Mouse (Mus musculus) G1E (cell line): ENCODE measurements at regions not wholly inside any gene's neighbourhood (a gene's known extent, or its start where the extent isn't known, plus 50 kb on each side); places are given as distances from the start of the nearest gene placed in this dataset.
A peak's percentile ranks its signal among the peaks of the same experiment; 100 is the strongest.

Source experiments
- ATAC-seq: 2 replicates; pipeline ENCODE4 v1.8.0; 2016; ENCODE audit warnings: mild to moderate bottlenecking; ENCODE audit not compliant: insufficient number of reproducible peaks, poor library complexity, low FRiP score, severe bottlenecking; ENCODE audit errors: extremely low read depth
- DNase-seq: peaks from one replicate; pipeline ENCODE4 v3.0.0; 2012; ENCODE audit warnings: low spot score
- H3K27me3 ChIP-seq: 2 replicates; pipeline ENCODE4 v1.6.1; 2012; ENCODE audit warnings: mild to moderate bottlenecking, low read length, inconsistent platforms; ENCODE audit not compliant: insufficient read depth
- H3K36me3 ChIP-seq: replicated peaks from 2 replicates; pipeline ENCODE3; 2012; ENCODE audit warnings: mild to moderate bottlenecking, inconsistent platforms
- H3K4me1 ChIP-seq: 2 replicates; pipeline ENCODE4 v1.6.1; 2012; ENCODE audit warnings: low read depth, low read length, inconsistent platforms, mixed read lengths; ENCODE audit not compliant: insufficient read depth
- H3K4me3 ChIP-seq: 2 replicates; pipeline ENCODE4 v1.5.1; 2012; ENCODE audit warnings: low read depth, mild to moderate bottlenecking, inconsistent platforms, low read length, moderate library complexity, mixed read lengths
- H3K9me3 ChIP-seq: replicated peaks from 2 replicates; pipeline ENCODE4 v1.6.1; 2012; ENCODE audit warnings: inconsistent platforms
- CTCF ChIP-seq: IDR thresholded peaks from 2 replicates; pipeline ENCODE4 v1.5.1; 2012; ENCODE audit warnings: low read depth, low read length, inconsistent platforms, mixed read lengths
- GATA1 ChIP-seq: IDR thresholded peaks from 2 replicates; pipeline ENCODE4 v1.6.1; 2012; ENCODE audit warnings: borderline replicate concordance, low read length, inconsistent platforms, mixed read lengths
- GATA2 ChIP-seq: IDR thresholded peaks from 2 replicates; pipeline ENCODE4 v1.6.1; 2012; ENCODE audit warnings: low read depth, low read length, inconsistent platforms, borderline replicate concordance
- POLR2AphosphoS5 ChIP-seq: IDR thresholded peaks from 2 replicates; pipeline ENCODE4 v1.6.1; 2012; ENCODE audit warnings: low read depth, low read length, inconsistent platforms; ENCODE audit not compliant: insufficient replicate concordance
- TAL1 ChIP-seq: conservative IDR thresholded peaks from 2 replicates; pipeline ENCODE4 v1.6.1; 2012; ENCODE audit warnings: low read depth, low read length, inconsistent platforms, mixed read lengths

GRCm38 (mm10) chr9:76692976-76693375, 126.1 kb upstream of the Fam83b start:
- ATAC-seq = no peak
- no peaks in the 10 kb centered on the region for H3K36me3 ChIP-seq
- no peaks in the 10 kb centered on the region for H3K9me3 ChIP-seq
- DNase-seq = no peak
- H3K27me3 ChIP-seq = no peaks in the 10 kb centered on the region
- TF ChIP-seq GATA2 (no peak), TAL1 (no peak), CTCF (no peak), POLR2AphosphoS5 (no peak), GATA1 (no peak)
- H3K4me1 ChIP-seq = no peaks in the 10 kb centered on the region
- no peak overlapping the region for H3K4me3 ChIP-seq

- ATAC-seq = peak; percentile 75
- TF ChIP-seq GATA1 = no peak
- TF ChIP-seq CTCF = peak; percentile 41; the same call in 1 of the 2 replicates
- no peak for DNase-seq
- H3K27me3 ChIP-seq = no peaks in the 10 kb centered on the region
- H3K9me3 ChIP-seq = no peaks in the 10 kb centered on the region
- no peaks in the 10 kb centered on the region for H3K4me1 ChIP-seq
- H3K4me3 ChIP-seq = no peak overlapping the region
- no peaks in the 10 kb centered on the region for H3K36me3 ChIP-seq
These were observed 93.9 kb upstream of the Fam83b start for GRCm38 (mm10) chr9:76660848-76661247.

DNA sequence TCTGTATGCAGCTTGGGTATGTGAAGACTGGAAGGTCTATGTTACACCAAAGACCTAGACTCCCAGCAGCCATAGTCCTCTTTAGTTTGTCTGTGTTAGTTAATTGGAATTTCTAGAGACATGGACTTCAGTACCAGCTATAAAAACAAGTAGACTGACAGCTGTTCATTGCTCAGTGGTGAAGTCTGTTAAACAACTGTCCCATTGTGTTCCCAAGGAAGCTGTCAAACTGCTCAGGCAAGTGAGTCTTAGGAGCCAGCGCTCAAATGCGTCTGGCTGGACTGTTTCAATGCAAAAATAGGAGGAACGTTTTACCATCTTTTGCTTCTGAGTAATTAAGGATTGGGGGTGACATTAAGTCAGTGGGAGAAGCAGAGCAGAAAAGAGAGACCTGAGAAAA, 92.9 kb upstream of the Fam83b start:
- Histone ChIP-seq H3K4me3 (no peak overlapping the region), H3K9me3 (no peaks in the 10 kb centered on the region), H3K27me3 (no peaks in the 10 kb centered on the region), H3K36me3 (no peaks in the 10 kb centered on the region), H3K4me1 (no peaks in the 10 kb centered on the region)
- no peak for ATAC-seq
- no peak for TF ChIP-seq TAL1
- TF ChIP-seq POLR2AphosphoS5 = no peak
- no peak for TF ChIP-seq GATA2
- TF ChIP-seq CTCF = no peak
- TF ChIP-seq GATA1 = no peak
- DNase-seq = no peak

GRCm38 (mm10) chr9:76653311-76653710, 86.4 kb upstream of the Fam83b start:
- no peak for DNase-seq
- TF ChIP-seq TAL1 (no peak), GATA2 (no peak), GATA1 (no peak), CTCF (no peak), POLR2AphosphoS5 (no peak)
- Histone ChIP-seq H3K4me1 (no peaks in the 10 kb centered on the region), H3K9me3 (no peaks in the 10 kb centered on the region), H3K4me3 (no peak overlapping the region), H3K27me3 (no peaks in the 10 kb centered on the region), H3K36me3 (no peaks in the 10 kb centered on the region)
- ATAC-seq = no peak

DNA sequence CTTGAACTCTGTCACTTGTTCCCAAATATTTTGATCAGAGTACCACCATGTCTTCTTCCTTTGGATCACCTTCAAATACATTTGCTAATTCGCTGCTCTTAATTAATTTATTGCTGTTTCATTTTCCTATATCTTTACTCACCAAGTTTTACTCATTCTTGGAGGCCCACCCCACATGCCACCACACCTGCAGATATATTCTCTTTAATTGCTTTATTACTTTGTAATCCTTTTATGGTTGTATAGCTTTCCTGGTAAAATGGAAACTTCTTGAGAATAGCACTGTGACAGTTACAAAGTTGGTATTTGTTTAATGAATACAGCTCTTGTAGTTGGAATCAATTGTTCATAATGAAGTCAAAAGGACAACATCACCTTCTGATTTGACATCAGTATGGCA, 82.6 kb upstream of the Fam83b start:
- ATAC-seq (no peak), DNase-seq (no peak)
- Histone ChIP-seq H3K4me1 (no peaks in the 10 kb centered on the region), H3K9me3 (no peaks in the 10 kb centered on the region), H3K27me3 (no peaks in the 10 kb centered on the region), H3K4me3 (no peak overlapping the region), H3K36me3 (no peaks in the 10 kb centered on the region)
- no peak for TF ChIP-seq GATA1
- TF ChIP-seq GATA2 = no peak
- TF ChIP-seq CTCF = no peak
- TF ChIP-seq TAL1 = no peak
- TF ChIP-seq POLR2AphosphoS5 = no peak

- ATAC-seq = no peak
- no peak for DNase-seq
- Histone ChIP-seq H3K4me3 (no peak overlapping the region), H3K9me3 (no peaks in the 10 kb centered on the region), H3K36me3 (no peaks in the 10 kb centered on the region), H3K27me3 (no peaks in the 10 kb centered on the region), H3K4me1 (no peaks in the 10 kb centered on the region)
- no peak for TF ChIP-seq CTCF
- no peak for TF ChIP-seq GATA2
- no peak for TF ChIP-seq GATA1
- no peak for TF ChIP-seq TAL1
- TF ChIP-seq POLR2AphosphoS5 = no peak
These were observed 79.5 kb upstream of the Fam83b start for GRCm38 (mm10) chr9:76646383-76646782.
